Comparison of ENCODE assay signal across 9 mouse cellular contexts in the genomic region with DNA sequence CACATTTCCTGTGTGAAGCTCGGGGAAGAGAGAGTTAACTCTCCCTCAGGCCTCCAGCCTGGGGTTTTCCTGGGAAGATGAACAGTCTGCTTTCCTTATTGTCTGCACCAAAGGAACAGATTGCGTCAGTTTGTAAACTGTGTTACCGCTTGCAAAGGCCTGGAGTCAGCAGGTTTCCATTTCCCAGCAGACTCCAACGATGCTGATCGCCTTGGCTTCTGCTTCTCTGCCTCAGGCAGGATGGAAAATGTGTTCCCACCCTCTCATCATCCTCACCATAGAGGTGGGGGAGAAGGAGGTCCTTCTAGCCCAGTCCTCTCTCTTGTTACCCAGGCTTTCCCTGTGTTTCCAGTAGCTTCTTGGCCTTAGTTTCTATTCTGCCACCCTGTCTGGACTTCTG. TPM values are rescaled to one million over a fixed set of nuclear protein-coding genes. Genes with fewer than 3 reads are reported as not detected.
DNase-seq lines count a peak whose midpoint lies in the region; ATAC-seq lines count a peak whose summit lies in the region.
"Had no signal": no experiment of that assay in that cellular context is flagged by ENCODE, and none has a peak within 500 bp of the region (broad histone marks: within the 10 kb centered on the region; RNA-seq: fewer than 3 reads in every experiment).

No protein-coding gene starts in this region.

- peak; percentile 45 to 51 for DNase-seq in left cerebral cortex, postnatal 14 days (ENCODE audit: low spot score in 2 of 2)
- DNase-seq in left cerebral cortex, adult 8-10 months (ENCODE audit: low spot score in 2 of 2), result no peak
- DNase-seq in cerebellum, adult 9-11 months, result peak; percentile 47
- no peak for DNase-seq in thymus, adult 18-20 months
- DNase-seq in urinary bladder, postnatal 25 days (ENCODE audit: low spot score), result no peak
- no peak for DNase-seq in MN1 (ENCODE audit: low spot score)

- H3K4me1 ChIP-seq in hindbrain, embryonic 12.5 days, result peaks cover 35% of the 10 kb centered on the region
- H3K4me1 ChIP-seq in midbrain, embryonic 15.5 days, result peaks cover 21% of the 10 kb centered on the region

- H3K9ac ChIP-seq in hindbrain, embryonic 12.5 days, result no peak overlapping the region
- H3K9ac ChIP-seq in midbrain, embryonic 15.5 days, result no peak overlapping the region
- H3K9ac ChIP-seq: limb, embryonic 12.5 days had no signal

- no peak overlapping the region for H3K4me2 ChIP-seq in hindbrain, embryonic 12.5 days (replicated peaks)
- no peak overlapping the region for H3K4me2 ChIP-seq in midbrain, embryonic 15.5 days
- H3K4me2 ChIP-seq: limb, embryonic 12.5 days had no signal

- H3K27me3 ChIP-seq in hindbrain, embryonic 12.5 days, result no peaks in the 10 kb centered on the region
- H3K27me3 ChIP-seq in midbrain, embryonic 15.5 days (replicated peaks), result no peaks in the 10 kb centered on the region
- H3K27me3 ChIP-seq: limb, embryonic 12.5 days had no signal

- H3K36me3 ChIP-seq in hindbrain, embryonic 12.5 days, result no peaks in the 10 kb centered on the region
- H3K36me3 ChIP-seq in midbrain, embryonic 15.5 days (replicated peaks), result no peaks in the 10 kb centered on the region
- H3K36me3 ChIP-seq: limb, embryonic 12.5 days had no signal

- WGBS in hindbrain, embryonic 12.5 days, result 31% methylated on average over 5 of the region's 5 CpGs
- WGBS in midbrain, embryonic 15.5 days, result 17% methylated on average over 5 of the region's 5 CpGs

- no peak overlapping the region for H3K4me3 ChIP-seq in hindbrain, embryonic 12.5 days
- no peak overlapping the region for H3K4me3 ChIP-seq in midbrain, embryonic 15.5 days
- H3K4me3 ChIP-seq: limb, embryonic 12.5 days had no signal

- ATAC-seq in hindbrain, embryonic 12.5 days (ENCODE audit: low FRiP score), result peak; percentile 68
- peak; percentile 51 for ATAC-seq in midbrain, embryonic 15.5 days (replicated peaks)

- no peaks in the 10 kb centered on the region for H3K9me3 ChIP-seq in hindbrain, embryonic 12.5 days (replicated peaks)
- no peaks in the 10 kb centered on the region for H3K9me3 ChIP-seq in midbrain, embryonic 15.5 days
- H3K9me3 ChIP-seq: limb, embryonic 12.5 days had no signal

- H3K27ac ChIP-seq in hindbrain, embryonic 12.5 days, result peak overlapping the region; percentile 73
- H3K27ac ChIP-seq in midbrain, embryonic 15.5 days, result peak overlapping the region; percentile 68
- H3K27ac ChIP-seq: limb, embryonic 12.5 days had no signal

- intact Hi-C loops in left cerebral cortex, postnatal 14 days (cut with DNase I), result no loop called here

RNA-seq across cellular contexts. Expression of a gene that starts 33.1 kb away (rescaled TPM):
- total RNA-seq in left cerebral cortex, postnatal 14 days (2021), result 10 to 100 TPM; 85.2 to 95.7 TPM
- total RNA-seq in left cerebral cortex, adult 8-10 months (2022), result 10 to 100 TPM; 83.9 to 94.8 (median 90.8) TPM
- polyA plus RNA-seq in hindbrain, embryonic 12.5 days (2016; fragmentation: Nextera tagmentation; extraction: Ambion mirVana), result 3.6 and 4.6 TPM in 2 replicates
- polyA plus RNA-seq in midbrain, embryonic 15.5 days (2015; fragmentation: Nextera tagmentation; extraction: Ambion mirVana), result 7.0 and 7.6 TPM in 2 replicates

Comparison
In these comparisons a context has a peak if more than half of its experiments do, and no peak if none do; other contexts are left out.
1. DNase-seq: peak in left cerebral cortex, postnatal 14 days (2 of 2) and cerebellum, adult 9-11 months (single experiment); none in left cerebral cortex, adult 8-10 months (0 of 2), thymus, adult 18-20 months (0 of 2), urinary bladder, postnatal 25 days (single experiment) and MN1 (single experiment).